Mouse (Mus musculus) heart, embryonic 14.5 days (tissue): ENCODE results near the gene Fam169b. TPM values are rescaled to one million over a fixed set of nuclear protein-coding genes. Genes with fewer than 3 reads are reported as not detected.

Experiments
- ATAC-seq: fragments of 200-750 bp; cut with Nextera tagmentation; 2 replicates; pipeline ENCODE4 v1.8.0; 2017; ENCODE audit warnings: low read depth, moderate TSS enrichment; ENCODE audit not compliant: insufficient number of reproducible peaks, insufficient read depth, low FRiP score
- H3K27ac ChIP-seq, 2 experiments: fragments of 200-500 bp in 1 of 2; fragments of 300-500 bp in 1 of 2; sonication (generic) in 1 of 2; replicated peaks in 1 of 2; 2 replicates each; pipeline ENCODE4 v1.5.1; 2012 to 2014; ENCODE audit warnings: low read depth in 2 of 2, low read length in 2 of 2, control low read depth in 1 of 2, mild to moderate bottlenecking in 1 of 2, mixed read lengths in 1 of 2; ENCODE audit not compliant: control insufficient read depth in 1 of 2, insufficient read depth in 1 of 2
- H3K27me3 ChIP-seq: fragments of 300-500 bp; sonication (generic); 2 replicates; pipeline ENCODE4 v1.6.1; 2014; ENCODE audit warnings: mild to moderate bottlenecking, low read length, control low read depth; ENCODE audit not compliant: control insufficient read depth, insufficient read depth
- H3K36me3 ChIP-seq: fragments of 300-500 bp; sonication (generic); 2 replicates; pipeline ENCODE4 v1.6.1; 2014; ENCODE audit warnings: mild to moderate bottlenecking, control low read depth, low read length, mixed read lengths; ENCODE audit not compliant: control insufficient read depth, insufficient read depth
- H3K4me1 ChIP-seq, 2 experiments: fragments of 200-500 bp in 1 of 2; fragments of 300-500 bp in 1 of 2; sonication (generic) in 1 of 2; 2 replicates each; pipeline ENCODE4 v1.6.1; 2012 to 2014; ENCODE audit warnings: low read length in 2 of 2, control low read depth in 1 of 2, mixed read lengths in 1 of 2; ENCODE audit not compliant: control insufficient read depth in 2 of 2, insufficient read depth in 2 of 2
- H3K4me2 ChIP-seq: fragments of 300-500 bp; sonication (generic); 2 replicates; pipeline ENCODE4 v1.6.1; 2014; ENCODE audit warnings: mild to moderate bottlenecking, low read length
- H3K4me3 ChIP-seq, 2 experiments: fragments of 200-500 bp in 1 of 2; fragments of 300-500 bp in 1 of 2; sonication (generic) in 1 of 2; 2 replicates each; pipeline ENCODE4 v1.5.1; 2012 to 2014; ENCODE audit warnings: low read length in 2 of 2, mild to moderate bottlenecking in 2 of 2, control low read depth in 1 of 2, low read depth in 1 of 2, moderate library complexity in 1 of 2; ENCODE audit not compliant: control insufficient read depth in 1 of 2, insufficient read depth in 1 of 2
- H3K9ac ChIP-seq: fragments of 300-500 bp; sonication (generic); 2 replicates; pipeline ENCODE4 v1.6.1; 2014; ENCODE audit warnings: mild to moderate bottlenecking, low read length
- H3K9me3 ChIP-seq: fragments of 300-500 bp; sonication (generic); 2 replicates; pipeline ENCODE4 v1.6.1; 2016; ENCODE audit warnings: low read length, control low read depth; ENCODE audit not compliant: control insufficient read depth
- WGBS: fragments of 180-500 bp; shearing (Covaris S2); extraction: QIAGEN DNeasy Blood & Tissue Kit; methylation state at CpG from one replicate; pipeline ENCODE4 v1.1.7; 2014; 5-methylcytosine and 5-hydroxymethylcytosine counted together
- polyA plus RNA-seq: library from polyadenylated mRNA; unstranded; fragments of >200 nt; fragmentation: Nextera tagmentation; extraction: Ambion mirVana; gene quantifications from 2 replicates; pipeline ENCODE4 v1.2.1, GENCODE M21; 2014

Gene Fam169b
- polyA plus RNA-seq, 1 experiment from 2014 or later: 0.05 TPM

DNA sequence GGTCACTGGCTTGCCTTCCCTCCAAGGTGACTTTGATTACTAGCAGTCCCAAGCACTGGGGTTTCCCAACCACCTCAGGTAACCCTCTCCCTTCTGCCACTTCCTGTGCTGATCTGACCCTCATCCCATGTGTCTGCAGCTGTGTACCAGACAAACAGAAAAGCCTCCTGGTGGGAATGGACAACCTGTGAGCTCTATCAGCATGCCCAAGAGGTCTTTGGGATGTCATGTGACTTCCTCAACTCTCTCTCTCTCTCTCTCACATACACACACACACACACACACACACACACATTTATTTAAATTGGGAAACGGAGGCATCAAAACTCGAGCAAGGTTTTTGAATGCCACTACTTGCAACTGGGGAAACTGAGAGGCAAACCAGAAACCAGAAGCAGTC is 15.9 kb upstream of the Fam169b start:
- peaks cover 13 to 27% of the 10 kb centered on the region in 2 experiments for H3K4me1 ChIP-seq
- H3K36me3 ChIP-seq: no peaks in the 10 kb centered on the region
- 56% methylated on average over 2 of the region's 2 CpGs for WGBS
- H3K4me2 ChIP-seq: peak overlapping the region; percentile 36
- H3K9me3 ChIP-seq: 0 out of 2 replicates have a peak, but pooled peaks cover 6% of the 10 kb centered on the region
- no peak for ATAC-seq
- no peak overlapping the region for H3K4me3 ChIP-seq
- H3K27ac ChIP-seq: peak overlapping the region; percentile 63 to 82
- no peaks in the 10 kb centered on the region for H3K27me3 ChIP-seq
- 0 out of 2 replicates have a peak overlapping the region, but pooled peaks have one; percentile 12 for H3K9ac ChIP-seq

DNA sequence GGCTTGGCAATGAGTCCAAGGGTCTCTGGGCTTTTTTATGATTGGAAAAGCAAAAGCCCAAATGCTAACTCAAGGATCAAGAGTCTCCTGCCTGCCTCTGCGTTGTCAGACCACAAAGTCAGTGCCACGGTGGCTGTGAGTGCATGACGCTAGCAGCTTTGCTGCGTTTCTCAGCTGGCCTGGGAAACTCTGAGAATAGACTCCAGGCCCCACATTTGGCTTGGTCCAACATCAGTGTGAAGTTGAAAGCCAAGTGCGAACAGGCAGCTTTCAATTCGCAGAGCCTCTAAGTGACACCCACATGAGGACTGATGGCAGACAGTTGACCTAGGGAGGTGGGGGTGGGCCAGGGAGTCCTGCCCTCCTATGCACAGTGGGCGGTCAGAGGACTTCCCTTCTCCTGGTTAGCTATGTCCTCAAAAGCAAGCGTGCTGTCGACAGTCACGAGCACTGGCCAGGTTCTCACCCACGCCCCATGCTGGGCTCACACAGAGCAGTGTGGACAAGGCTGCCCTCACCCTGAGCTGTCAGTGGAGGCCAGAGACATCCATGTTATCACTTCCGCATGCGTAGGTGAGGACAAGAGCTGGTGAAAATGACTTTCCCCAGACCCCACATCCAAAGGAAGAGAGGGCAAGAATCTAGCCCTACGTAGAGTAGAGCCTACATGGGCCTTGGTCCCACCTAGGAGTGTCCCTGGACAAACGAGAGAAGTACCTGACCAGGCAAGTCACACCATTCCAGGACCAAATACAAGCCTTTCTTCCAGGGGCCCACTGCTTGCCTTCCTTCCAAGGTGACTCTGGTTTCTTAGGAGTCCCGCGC is 15.1 kb upstream of the Fam169b start:
- H3K27me3 ChIP-seq: no peaks in the 10 kb centered on the region
- 26% methylated on average over 17 of the region's 17 CpGs for WGBS
- 0 out of 2 replicates have a peak overlapping the region, but pooled peaks have one; percentile 12 for H3K9ac ChIP-seq
- peak overlapping the region; percentile 63 to 82 for H3K27ac ChIP-seq
- H3K9me3 ChIP-seq: 0 out of 2 replicates have a peak, but pooled peaks cover 6% of the 10 kb centered on the region
- ATAC-seq: peak; percentile 89
- H3K4me3 ChIP-seq: no peak overlapping the region
- peaks cover 16 to 30% of the 10 kb centered on the region in 2 experiments for H3K4me1 ChIP-seq
- peak overlapping the region; percentile 36 for H3K4me2 ChIP-seq
- no peaks in the 10 kb centered on the region for H3K36me3 ChIP-seq

DNA sequence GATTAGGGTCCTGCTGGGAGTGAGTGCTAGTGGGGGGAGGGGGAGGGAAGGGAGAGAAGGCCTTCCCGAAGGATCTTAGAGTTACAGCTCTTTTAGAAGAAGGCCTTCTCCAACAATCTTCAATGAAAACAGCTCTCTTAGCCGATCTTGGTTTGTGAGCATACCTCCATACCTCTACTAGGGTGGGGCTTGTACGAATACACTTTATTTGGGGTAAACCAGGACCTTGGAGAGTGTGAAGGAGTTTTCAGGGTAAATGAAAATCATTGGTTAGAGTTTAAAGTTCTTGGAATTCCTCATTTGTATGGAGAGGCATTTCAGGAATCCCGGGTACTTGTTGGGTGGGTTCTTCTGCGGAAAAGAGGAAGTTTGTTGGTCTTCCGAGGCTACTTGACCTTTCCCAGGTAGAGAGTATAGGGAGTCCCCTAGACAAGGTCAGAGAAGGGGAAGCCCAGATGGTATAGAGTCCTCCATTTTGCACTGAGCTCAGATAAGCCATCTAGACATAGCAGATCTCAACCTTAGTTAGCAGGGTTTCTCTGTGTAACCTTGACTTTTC is 14.0 kb upstream of the Fam169b start:
- H3K4me3 ChIP-seq: no peak overlapping the region
- H3K27ac ChIP-seq: no peak overlapping the region
- no peak overlapping the region for H3K9ac ChIP-seq
- no peak overlapping the region for H3K4me2 ChIP-seq
- peaks cover 25 to 38% of the 10 kb centered on the region in 2 experiments for H3K4me1 ChIP-seq
- 0 out of 2 replicates have a peak, but pooled peaks cover 6% of the 10 kb centered on the region for H3K9me3 ChIP-seq
- WGBS: 53% methylated on average over 6 of the region's 6 CpGs
- no peak for ATAC-seq
- no peaks in the 10 kb centered on the region for H3K27me3 ChIP-seq
- no peaks in the 10 kb centered on the region for H3K36me3 ChIP-seq

DNA sequence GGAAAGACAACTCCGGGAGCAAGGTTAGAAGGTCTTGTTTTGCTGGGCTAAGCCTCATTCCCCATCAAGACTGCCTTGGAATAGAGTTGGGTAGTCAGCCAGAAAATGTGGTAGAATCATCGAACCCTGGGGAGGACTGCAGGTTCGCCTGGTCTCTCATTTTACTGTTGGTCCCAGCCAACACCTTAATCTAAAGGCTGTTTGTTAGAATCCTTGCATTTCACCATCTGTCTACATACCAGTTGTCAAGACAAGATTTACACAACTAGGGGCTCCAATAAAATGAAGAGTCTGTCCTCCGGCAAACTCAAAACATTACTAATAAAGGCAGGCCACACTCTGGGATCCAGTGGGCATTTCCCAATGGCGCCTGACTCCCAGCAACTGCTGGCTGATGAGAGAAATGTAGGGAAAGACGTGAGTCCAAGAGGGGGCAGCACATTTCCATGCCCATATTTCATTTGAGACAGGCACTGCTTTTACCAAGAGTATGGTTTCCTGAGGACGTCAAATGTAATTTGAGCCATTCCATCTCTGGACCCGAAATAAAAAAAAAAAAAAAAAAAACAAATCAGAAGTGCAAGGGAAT is 10.9 kb upstream of the Fam169b start:
- Histone ChIP-seq H3K9me3 (0 out of 2 replicates have a peak, but pooled peaks cover 6% of the 10 kb centered on the region), H3K36me3 (no peaks in the 10 kb centered on the region), H3K27ac (no peak overlapping the region), H3K9ac (no peak overlapping the region), H3K4me1 (peaks cover 25 to 34% of the 10 kb centered on the region in 2 experiments), H3K4me2 (no peak overlapping the region), H3K27me3 (no peaks in the 10 kb centered on the region), H3K4me3 (no peak overlapping the region)
- WGBS: 70% methylated on average over 8 of the region's 8 CpGs
- no peak for ATAC-seq

DNA sequence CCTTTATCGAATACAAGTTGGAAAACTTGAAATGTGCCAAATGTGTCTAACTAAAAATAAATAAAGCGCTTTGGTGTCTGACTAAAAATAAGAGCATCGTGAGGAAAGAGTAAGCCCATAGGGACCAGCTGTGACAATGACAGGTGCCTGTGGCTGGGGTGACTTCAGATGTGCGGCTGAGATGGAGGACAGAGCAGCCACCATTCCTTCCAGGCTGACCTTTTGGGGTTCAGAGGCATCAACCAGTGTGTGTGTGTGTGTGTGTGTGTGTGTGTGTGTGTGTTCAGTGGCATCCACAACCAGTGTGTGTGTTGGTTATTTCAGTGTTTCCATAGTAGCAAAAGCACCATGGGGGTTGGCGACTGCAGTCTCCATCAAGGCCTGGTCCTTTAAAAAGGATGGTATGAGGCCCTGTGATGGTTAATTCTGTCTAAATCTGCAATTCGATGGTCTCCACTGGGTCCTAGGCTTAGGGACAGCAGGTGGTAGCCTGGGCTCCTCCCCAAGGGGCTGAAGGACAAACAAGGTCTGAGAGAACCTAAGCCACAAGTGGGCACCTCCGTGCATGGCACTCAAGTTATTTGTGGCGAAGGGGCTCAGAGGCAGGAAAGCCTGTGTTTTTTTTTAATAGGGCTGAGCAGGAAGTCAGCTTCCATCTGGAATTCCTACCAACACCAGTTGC is 10.2 kb upstream of the Fam169b start:
- WGBS: 48% methylated on average over 8 of the region's 8 CpGs
- Histone ChIP-seq H3K4me2 (peak overlapping the region; percentile 67), H3K4me3 (peak overlapping the region; percentile 41 to 45), H3K4me1 (peaks cover 18 to 26% of the 10 kb centered on the region in 2 experiments), H3K9ac (peak overlapping the region; percentile 55), H3K36me3 (no peaks in the 10 kb centered on the region), H3K9me3 (0 out of 2 replicates have a peak, but pooled peaks cover 6% of the 10 kb centered on the region), H3K27ac (peak overlapping the region in 1 of 2 experiments; percentile 20; a peak in 1 of 4 replicates), H3K27me3 (no peaks in the 10 kb centered on the region)
- 0 out of 2 replicates have a peak, but pooled peaks have one; percentile 35 for ATAC-seq

DNA sequence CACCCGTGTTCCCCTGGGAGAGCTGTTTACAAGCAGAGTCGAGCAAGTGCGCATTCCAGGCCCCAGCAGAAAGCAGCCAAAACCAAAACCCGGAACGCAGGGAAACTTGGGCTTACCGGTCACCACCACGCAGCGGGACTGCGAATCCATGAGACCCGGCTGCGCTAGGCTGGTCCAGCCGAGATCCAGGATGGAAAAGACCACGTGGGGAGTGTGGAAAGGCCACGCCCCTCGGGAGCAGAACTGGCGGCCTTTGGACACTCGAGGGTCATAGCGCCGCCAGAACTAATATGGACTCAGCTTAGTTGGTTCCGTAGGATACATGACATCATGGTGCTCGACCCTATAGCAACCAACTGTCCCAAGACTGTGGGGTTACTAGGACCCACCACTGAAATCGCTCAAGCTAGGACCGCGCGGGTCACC is 9.6 kb upstream of the Fam169b start, which contains the start of gene Pgpep1l:
TSS of gene Pgpep1l (minus strand) at position 206 of the 426 bp plus-strand sequence.
- H3K36me3 ChIP-seq: no peaks in the 10 kb centered on the region
- H3K4me1 ChIP-seq: peaks cover 14 to 21% of the 10 kb centered on the region in 2 experiments
- 0 out of 2 replicates have a peak, but pooled peaks cover 6% of the 10 kb centered on the region for H3K9me3 ChIP-seq
- no peaks in the 10 kb centered on the region for H3K27me3 ChIP-seq
- H3K9ac ChIP-seq: peak within 1 kb of the TSS; percentile 55
- peak within 1 kb of the TSS in 1 of 2 experiments; percentile 20; a peak in 1 of 4 replicates for H3K27ac ChIP-seq
- H3K4me2 ChIP-seq: peak within 1 kb of the TSS; percentile 67
- WGBS: 3% methylated on average over 25 of the region's 25 CpGs
- peak; percentile 52; the same call in 1 of the 2 replicates for ATAC-seq
- peak within 1 kb of the TSS; percentile 41 to 45 for H3K4me3 ChIP-seq

DNA sequence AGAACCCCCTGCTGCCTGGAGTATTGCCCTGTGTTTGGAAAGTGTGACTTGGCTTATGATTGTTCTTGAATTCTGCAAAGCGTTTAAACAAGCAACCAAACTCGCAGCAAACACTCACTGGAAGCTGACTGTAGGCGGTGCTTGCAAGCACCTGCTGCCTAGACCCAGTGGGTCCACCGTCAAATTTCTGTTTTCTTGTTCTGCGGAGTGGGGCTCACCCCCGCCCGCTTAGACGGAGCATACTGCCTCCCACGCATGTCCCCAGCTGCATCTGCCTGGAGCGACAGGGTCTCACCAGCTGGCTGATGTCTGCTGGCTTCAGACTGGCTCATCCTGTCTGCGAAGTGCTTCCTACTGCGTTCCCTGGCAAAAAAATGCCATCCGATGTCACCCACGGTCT is 9.1 kb upstream of the Fam169b start:
- peaks cover 14 to 16% of the 10 kb centered on the region in 2 experiments for H3K4me1 ChIP-seq
- H3K4me2 ChIP-seq: peak overlapping the region; percentile 67
- no peaks in the 10 kb centered on the region for H3K36me3 ChIP-seq
- H3K27ac ChIP-seq: no peak overlapping the region
- no peaks in the 10 kb centered on the region for H3K27me3 ChIP-seq
- ATAC-seq: no peak
- H3K4me3 ChIP-seq: peak overlapping the region; percentile 41 to 45
- WGBS: 13% methylated on average over 14 of the region's 14 CpGs
- 0 out of 2 replicates have a peak, but pooled peaks cover 6% of the 10 kb centered on the region for H3K9me3 ChIP-seq
- H3K9ac ChIP-seq: peak overlapping the region; percentile 55
